Mouse (Mus musculus) kidney, embryonic 16.5 days (tissue): Measurements from ENCODE around the gene Celf5. TPM values are rescaled to one million over a fixed set of nuclear protein-coding genes. Genes with fewer than 3 reads are reported as not detected.

Source experiments
- ATAC-seq: fragments of 200-750 bp; cut with Nextera tagmentation; 2 replicates; pipeline ENCODE4 v1.8.0; 2017; ENCODE audit warnings: moderate TSS enrichment; ENCODE audit not compliant: low FRiP score, low TSS enrichment
- H3K27ac ChIP-seq: fragments of 300-500 bp; sonication (generic); 2 replicates; pipeline ENCODE4 v1.5.1; 2014; ENCODE audit warnings: low read length
- H3K27me3 ChIP-seq: fragments of 300-500 bp; sonication (generic); 2 replicates; pipeline ENCODE4 v1.6.1; 2014; ENCODE audit warnings: low read length, control low read depth, mixed read lengths; ENCODE audit not compliant: insufficient read depth
- H3K36me3 ChIP-seq: fragments of 300-500 bp; sonication (generic); 2 replicates; pipeline ENCODE4 v1.6.1; 2014; ENCODE audit warnings: low read length, control low read depth, mixed read lengths; ENCODE audit not compliant: insufficient read depth
- H3K4me1 ChIP-seq: fragments of 300-500 bp; sonication (generic); 2 replicates; pipeline ENCODE4 v1.6.1; 2014; ENCODE audit warnings: low read length, control low read depth, mixed read lengths; ENCODE audit not compliant: insufficient read depth
- H3K4me2 ChIP-seq: fragments of 300-500 bp; sonication (generic); replicated peaks from 2 replicates; pipeline ENCODE4 v1.6.1; 2014; ENCODE audit warnings: low read depth, low read length
- H3K4me3 ChIP-seq: fragments of 300-500 bp; sonication (generic); 2 replicates; pipeline ENCODE4 v1.5.1; 2014; ENCODE audit warnings: mild to moderate bottlenecking, low read length
- H3K9ac ChIP-seq: fragments of 300-500 bp; sonication (generic); replicated peaks from 2 replicates; pipeline ENCODE4 v1.6.1; 2014; ENCODE audit warnings: low read length
- H3K9me3 ChIP-seq: fragments of 300-500 bp; sonication (generic); 2 replicates; pipeline ENCODE4 v1.6.1; 2016; ENCODE audit warnings: low read length, control low read depth
- WGBS: fragments of 180-500 bp; shearing (Covaris S2); extraction: QIAGEN DNeasy Blood & Tissue Kit; methylation state at CpG from one replicate; pipeline ENCODE4 v1.1.7; 2014; 5-methylcytosine and 5-hydroxymethylcytosine counted together
- polyA plus RNA-seq: library from polyadenylated mRNA; unstranded; fragments of >200 nt; fragmentation: Nextera tagmentation; extraction: Ambion mirVana; gene quantifications from 2 replicates; pipeline ENCODE4 v1.2.1, GENCODE M21; 2015

Celf5 gene
- polyA plus RNA-seq, 1 experiment from 2014 or later, result 0.29 TPM

DNA sequence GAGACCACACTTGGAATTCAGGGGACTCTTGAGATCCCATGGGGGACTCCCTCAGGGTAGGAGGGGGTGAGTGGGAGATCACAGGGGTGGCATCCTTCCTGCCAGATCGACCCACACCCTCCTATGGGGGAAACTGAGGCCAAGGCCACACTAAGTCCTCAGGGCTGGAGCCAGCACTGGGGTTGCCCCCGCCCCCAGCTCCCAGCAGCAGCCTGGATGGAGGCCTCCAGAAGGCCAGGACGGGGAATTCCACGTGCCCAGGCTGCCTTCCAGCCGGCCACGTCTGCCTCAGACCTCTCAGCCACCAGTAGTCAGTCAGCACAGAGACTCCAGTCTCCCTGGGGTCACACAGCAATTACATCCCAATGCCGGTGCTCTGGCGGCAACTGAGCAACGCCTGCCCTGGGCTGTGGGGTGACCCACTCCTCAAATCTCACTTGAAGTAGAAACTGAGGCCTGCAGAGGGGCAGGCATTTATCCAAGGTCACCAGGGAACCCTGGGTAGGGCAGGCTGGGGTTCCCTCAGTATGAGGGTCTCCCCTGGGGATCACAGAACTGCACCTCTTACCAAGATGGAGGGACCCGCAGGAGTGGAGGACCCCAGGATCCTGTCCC is 57.2 kb downstream of the Celf5 start:
- WGBS, result 42% methylated on average over 10 of the region's 10 CpGs
- no peak for ATAC-seq
- H3K4me1 ChIP-seq, result peaks cover 35% of the 10 kb centered on the region

GRCm38 (mm10) chr10:81424246-81425051 is 58.1 kb downstream of the Celf5 start:
- peak overlapping the region; percentile 89 for H3K9ac ChIP-seq
- H3K36me3 ChIP-seq, result peaks cover 8% of the 10 kb centered on the region; the same call in 1 of the 2 replicates
- ATAC-seq, result peak; percentile 27; the same call in 1 of the 2 replicates
- no peaks in the 10 kb centered on the region for H3K9me3 ChIP-seq
- 2% methylated on average over 25 of the region's 25 CpGs for WGBS
- H3K4me2 ChIP-seq, result peak overlapping the region; percentile 95
- H3K4me3 ChIP-seq, result peak overlapping the region; percentile 76
- no peaks in the 10 kb centered on the region for H3K27me3 ChIP-seq
- H3K4me1 ChIP-seq, result peaks cover 33% of the 10 kb centered on the region
- peak overlapping the region; percentile 89 for H3K27ac ChIP-seq

More for the DNA sequence above, 57.2 kb downstream of the Celf5 start:
- Histone ChIP-seq H3K9me3 (no peaks in the 10 kb centered on the region), H3K4me2 (peak overlapping the region; percentile 95), H3K9ac (peak overlapping the region; percentile 89), H3K27ac (peak overlapping the region; percentile 89), H3K27me3 (no peaks in the 10 kb centered on the region), H3K4me3 (peak overlapping the region; percentile 76), H3K36me3 (no peaks in the 10 kb centered on the region)

DNA sequence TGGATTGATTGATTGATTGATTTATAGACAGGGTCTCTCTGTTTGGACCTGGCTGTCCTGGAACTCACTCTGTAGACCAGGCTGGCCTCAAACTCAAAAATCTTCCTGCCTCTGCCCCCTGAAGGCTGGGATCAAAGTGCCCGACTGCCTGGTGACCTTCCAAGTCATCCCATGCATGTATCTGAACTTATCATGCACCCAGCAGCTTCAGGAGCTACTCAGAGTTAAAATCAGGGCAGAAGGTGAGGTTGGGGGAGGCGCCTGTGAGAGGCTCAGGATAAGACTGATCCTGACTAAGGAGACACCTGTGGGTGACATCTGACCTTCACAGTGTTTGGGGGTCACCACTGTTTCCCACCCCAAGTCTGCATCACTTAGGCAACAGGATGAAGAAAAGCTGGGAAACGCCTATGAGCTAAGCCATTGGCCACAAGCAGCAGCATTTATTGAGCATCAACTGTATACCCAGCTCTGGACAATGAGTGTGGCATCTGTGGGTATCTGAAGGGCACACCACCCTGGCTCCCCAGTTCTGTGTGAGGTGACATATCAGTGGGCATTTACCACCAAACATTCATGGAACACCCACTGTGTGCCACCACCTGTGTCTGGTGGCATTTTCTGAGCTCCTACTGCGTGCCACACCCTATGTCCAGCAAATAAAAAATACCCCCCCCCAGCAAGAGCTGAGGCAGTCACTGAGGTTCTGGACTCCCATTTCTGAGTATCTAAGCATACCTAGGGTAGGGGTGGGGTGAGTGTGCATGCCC is 58.8 kb downstream of the Celf5 start:
- Histone ChIP-seq H3K9me3 (no peaks in the 10 kb centered on the region), H3K4me3 (peak overlapping the region; percentile 76), H3K9ac (peak overlapping the region; percentile 89), H3K4me1 (peaks cover 33% of the 10 kb centered on the region), H3K36me3 (peaks cover 11% of the 10 kb centered on the region; the same call in 1 of the 2 replicates), H3K27ac (peak overlapping the region; percentile 89), H3K4me2 (peak overlapping the region; percentile 95), H3K27me3 (no peaks in the 10 kb centered on the region)
- WGBS, result 62% methylated on average over 4 of the region's 4 CpGs
- ATAC-seq, result no peak

- no peak overlapping the region for H3K27ac ChIP-seq
- peaks cover 11% of the 10 kb centered on the region; the same call in 1 of the 2 replicates for H3K36me3 ChIP-seq
- peaks cover 43% of the 10 kb centered on the region for H3K4me1 ChIP-seq
- no peak overlapping the region for H3K4me3 ChIP-seq
- no peak overlapping the region for H3K9ac ChIP-seq
- H3K27me3 ChIP-seq, result no peaks in the 10 kb centered on the region
- no peaks in the 10 kb centered on the region for H3K9me3 ChIP-seq
- 85% methylated on average over 3 of the region's 3 CpGs for WGBS
- no peak for ATAC-seq
- H3K4me2 ChIP-seq, result no peak overlapping the region
These were observed 59.8 kb downstream of the Celf5 start for GRCm38 (mm10) chr10:81422661-81423217.

DNA sequence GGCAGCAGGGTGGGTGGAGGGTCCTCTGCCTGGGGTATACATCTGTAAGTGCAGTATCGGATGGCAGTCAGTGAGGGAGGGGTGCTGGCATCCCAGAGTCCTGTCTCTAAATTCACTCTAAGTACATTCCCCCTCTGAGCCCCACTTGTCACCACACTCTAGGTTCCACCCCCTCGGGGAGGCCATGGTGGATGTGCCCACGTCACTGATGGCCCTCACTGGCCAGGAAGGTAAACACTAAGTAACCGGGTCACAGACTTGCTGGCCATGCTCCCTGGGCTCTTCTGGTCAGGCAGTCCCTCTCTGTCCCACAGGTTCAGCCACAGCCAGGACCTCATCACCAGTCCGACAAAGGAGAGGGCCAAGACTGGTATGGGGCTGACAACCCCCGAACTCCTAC is 60.3 kb downstream of the Celf5 start:
- WGBS, result 74% methylated on average over 6 of the region's 6 CpGs
- H3K4me2 ChIP-seq, result no peak overlapping the region
- no peak overlapping the region for H3K9ac ChIP-seq
- H3K4me3 ChIP-seq, result no peak overlapping the region
- H3K9me3 ChIP-seq, result no peaks in the 10 kb centered on the region
- peaks cover 45% of the 10 kb centered on the region for H3K4me1 ChIP-seq
- ATAC-seq, result no peak
- H3K36me3 ChIP-seq, result peaks cover 11% of the 10 kb centered on the region; the same call in 1 of the 2 replicates
- H3K27ac ChIP-seq, result no peak overlapping the region
- H3K27me3 ChIP-seq, result no peaks in the 10 kb centered on the region

- no peaks in the 10 kb centered on the region for H3K27me3 ChIP-seq
- no peak overlapping the region for H3K27ac ChIP-seq
- 72% methylated on average over 5 of the region's 5 CpGs for WGBS
- H3K36me3 ChIP-seq, result peaks cover 11% of the 10 kb centered on the region; the same call in 1 of the 2 replicates
- no peak for ATAC-seq
- H3K4me3 ChIP-seq, result no peak overlapping the region
- H3K4me1 ChIP-seq, result peaks cover 48% of the 10 kb centered on the region
- H3K4me2 ChIP-seq, result no peak overlapping the region
- H3K9me3 ChIP-seq, result no peaks in the 10 kb centered on the region
- H3K9ac ChIP-seq, result no peak overlapping the region
These were observed 60.8 kb downstream of the Celf5 start for GRCm38 (mm10) chr10:81421797-81422100.

- no peak for ATAC-seq
- Histone ChIP-seq H3K27ac (no peak overlapping the region), H3K4me1 (peaks cover 53% of the 10 kb centered on the region), H3K36me3 (peaks cover 11% of the 10 kb centered on the region; the same call in 1 of the 2 replicates), H3K4me3 (no peak overlapping the region), H3K4me2 (no peak overlapping the region), H3K27me3 (no peaks in the 10 kb centered on the region), H3K9me3 (no peaks in the 10 kb centered on the region), H3K9ac (no peak overlapping the region)
- WGBS, result 78% methylated on average over 4 of the region's 4 CpGs
These were observed 61.3 kb downstream of the Celf5 start for GRCm38 (mm10) chr10:81421041-81421796.

DNA sequence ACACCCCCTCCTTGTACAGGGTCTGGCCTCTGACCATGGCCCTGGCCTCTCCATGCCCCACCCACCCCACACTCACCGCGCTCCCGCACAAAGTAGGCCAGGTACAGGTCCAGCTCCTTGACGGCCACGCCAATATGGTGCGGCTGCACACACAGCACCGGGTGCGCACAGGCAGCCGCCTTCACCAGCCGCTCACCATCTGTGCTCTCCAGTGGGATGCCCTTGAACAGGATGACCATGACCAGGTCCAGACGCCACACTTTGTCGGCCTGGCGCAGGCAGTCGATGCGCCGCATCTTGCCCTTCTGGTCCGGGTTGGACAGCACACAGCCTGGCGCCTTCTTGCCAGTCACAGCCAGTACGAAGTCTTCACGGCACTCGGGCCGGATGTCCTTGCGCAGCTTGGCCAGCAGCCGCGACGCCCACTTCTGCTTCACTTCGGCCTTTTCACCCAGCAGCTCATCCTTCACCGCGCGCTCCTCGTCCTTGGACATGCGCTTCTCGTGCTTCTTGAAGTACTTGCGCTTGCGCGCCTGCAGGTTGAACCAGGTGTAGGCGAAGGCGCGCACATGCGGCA is 62.2 kb downstream of the Celf5 start:
- no peak overlapping the region for H3K4me3 ChIP-seq
- peaks cover 11% of the 10 kb centered on the region; the same call in 1 of the 2 replicates for H3K36me3 ChIP-seq
- H3K4me1 ChIP-seq, result peaks cover 55% of the 10 kb centered on the region
- 89% methylated on average over 40 of the region's 40 CpGs for WGBS
- H3K27me3 ChIP-seq, result no peaks in the 10 kb centered on the region
- no peak overlapping the region for H3K9ac ChIP-seq
- no peak overlapping the region for H3K4me2 ChIP-seq
- no peak for ATAC-seq
- H3K27ac ChIP-seq, result no peak overlapping the region
- no peaks in the 10 kb centered on the region for H3K9me3 ChIP-seq
